Mouse (Mus musculus) telencephalon, adult 2 months (tissue): ENCODE measurements around the gene Il34.

ENCODE experiments used
- DNase-seq: peaks from one replicate; pipeline ENCODE4 v3.0.0-alpha.2; 2011; ENCODE audit warnings: low read depth, low spot score

Il34 gene

GRCm38 (mm10) chr8:110779924-110780718, 25.6 kb downstream of the Il34 start:
- peak; percentile 51 for DNase-seq

GRCm38 (mm10) chr8:110776335-110776734, 29.4 kb downstream of the Il34 start:
- DNase-seq = no peak

- DNase-seq = no peak
These were observed 30.0 kb downstream of the Il34 start for GRCm38 (mm10) chr8:110775721-110776120.

GRCm38 (mm10) chr8:110775316-110775715, 30.4 kb downstream of the Il34 start:
- no peak for DNase-seq

GRCm38 (mm10) chr8:110774725-110775124, 31.0 kb downstream of the Il34 start:
- DNase-seq = no peak

- no peak for DNase-seq
These were observed 31.7 kb downstream of the Il34 start for GRCm38 (mm10) chr8:110774047-110774446.

- DNase-seq = peak; percentile 86
These were observed 33.3 kb downstream of the Il34 start for GRCm38 (mm10) chr8:110772452-110772851.

GRCm38 (mm10) chr8:110767261-110767660, 38.5 kb downstream of the Il34 start:
- no peak for DNase-seq

GRCm38 (mm10) chr8:110764671-110765070, 41.1 kb downstream of the Il34 start:
- no peak for DNase-seq

GRCm38 (mm10) chr8:110761988-110762387, 43.7 kb downstream of the Il34 start:
- no peak for DNase-seq

GRCm38 (mm10) chr8:110761185-110761584, 44.5 kb downstream of the Il34 start:
- DNase-seq = no peak

- no peak for DNase-seq
These were observed 45.3 kb downstream of the Il34 start for GRCm38 (mm10) chr8:110760280-110760940.

GRCm38 (mm10) chr8:110756196-110756595, 49.5 kb downstream of the Il34 start:
- DNase-seq = no peak

GRCm38 (mm10) chr8:110755511-110756170, 50.1 kb downstream of the Il34 start:
- DNase-seq = peak; percentile 80

- DNase-seq = peak; percentile 64
These were observed 51.0 kb downstream of the Il34 start for GRCm38 (mm10) chr8:110754713-110755112.

- no peak for DNase-seq
These were observed 54.2 kb downstream of the Il34 start for GRCm38 (mm10) chr8:110751490-110751889.

GRCm38 (mm10) chr8:110750269-110750668, 55.5 kb downstream of the Il34 start:
- DNase-seq = no peak

GRCm38 (mm10) chr8:110749500-110750170, 56.1 kb downstream of the Il34 start:
- no peak for DNase-seq

- DNase-seq = no peak
These were observed 59.1 kb downstream of the Il34 start for GRCm38 (mm10) chr8:110746661-110747060.

- DNase-seq = no peak
These were observed 60.6 kb downstream of the Il34 start for GRCm38 (mm10) chr8:110745162-110745561.

GRCm38 (mm10) chr8:110742452-110742818, 63.3 kb downstream of the Il34 start:
- DNase-seq = no peak
